Mouse (Mus musculus): ENCODE data around the gene Racgap1. TPM values are rescaled to one million over a fixed set of nuclear protein-coding genes. Genes with fewer than 3 reads are reported as not detected.

The Racgap1 gene
- total and polyA plus RNA-seq, 3 experiments: 1.5 to 1.9 (median 1.6) TPM

DNA sequence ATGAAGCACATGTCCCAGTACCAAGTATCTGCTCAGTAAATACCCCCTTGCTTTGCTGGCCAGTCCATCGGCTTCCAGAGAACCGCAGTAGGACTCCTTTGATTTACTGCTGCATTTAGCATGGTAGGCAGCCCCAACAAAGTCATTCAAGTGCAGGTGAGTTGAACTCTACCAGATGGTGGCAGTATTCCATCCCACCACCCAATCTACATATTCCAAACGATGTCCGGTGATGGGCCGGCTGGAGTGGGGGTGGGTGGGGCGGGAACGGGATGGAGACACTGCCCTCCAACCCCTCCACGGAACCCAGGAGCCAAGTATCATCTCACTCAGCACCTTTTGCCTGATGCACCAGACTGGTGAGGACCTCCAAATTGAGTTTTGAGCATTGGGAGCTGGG is 1.8 kb upstream of the Racgap1 start:
- intact Hi-C loops (cut with DNase I): no loop called here
- Histone ChIP-seq H3K36me3 (ENCODE audit: control insufficient read depth, insufficient read depth, low read length) (no peaks in the 10 kb centered on the region), H3K9ac (ENCODE audit: low read depth, low read length) (no peak overlapping the region), H3K4me1 (ENCODE audit: control insufficient read depth, insufficient read depth, low read length) (no peaks in the 10 kb centered on the region; the same call in 1 of the 2 replicates), H3K27me3 (ENCODE audit: control insufficient read depth, insufficient read depth, low read length) (no peaks in the 10 kb centered on the region; the same call in 1 of the 2 replicates), H3K4me3 (no peak overlapping the region), H3K79me2 (replicated peaks; ENCODE audit: control insufficient read depth, insufficient read depth, low read length) (no peaks in the 10 kb centered on the region), H3K27ac (no peak overlapping the region)
- WGBS: 21% methylated on average over 8 of the region's 8 CpGs
- no peak for DNase-seq
- TF ChIP-seq EP300 (IDR thresholded peaks at IDR 0.05; ENCODE audit: insufficient read depth, low read depth, low read length) (no peak), CTCF (IDR thresholded peaks at IDR 0.05) (peak; percentile 30)

DNA sequence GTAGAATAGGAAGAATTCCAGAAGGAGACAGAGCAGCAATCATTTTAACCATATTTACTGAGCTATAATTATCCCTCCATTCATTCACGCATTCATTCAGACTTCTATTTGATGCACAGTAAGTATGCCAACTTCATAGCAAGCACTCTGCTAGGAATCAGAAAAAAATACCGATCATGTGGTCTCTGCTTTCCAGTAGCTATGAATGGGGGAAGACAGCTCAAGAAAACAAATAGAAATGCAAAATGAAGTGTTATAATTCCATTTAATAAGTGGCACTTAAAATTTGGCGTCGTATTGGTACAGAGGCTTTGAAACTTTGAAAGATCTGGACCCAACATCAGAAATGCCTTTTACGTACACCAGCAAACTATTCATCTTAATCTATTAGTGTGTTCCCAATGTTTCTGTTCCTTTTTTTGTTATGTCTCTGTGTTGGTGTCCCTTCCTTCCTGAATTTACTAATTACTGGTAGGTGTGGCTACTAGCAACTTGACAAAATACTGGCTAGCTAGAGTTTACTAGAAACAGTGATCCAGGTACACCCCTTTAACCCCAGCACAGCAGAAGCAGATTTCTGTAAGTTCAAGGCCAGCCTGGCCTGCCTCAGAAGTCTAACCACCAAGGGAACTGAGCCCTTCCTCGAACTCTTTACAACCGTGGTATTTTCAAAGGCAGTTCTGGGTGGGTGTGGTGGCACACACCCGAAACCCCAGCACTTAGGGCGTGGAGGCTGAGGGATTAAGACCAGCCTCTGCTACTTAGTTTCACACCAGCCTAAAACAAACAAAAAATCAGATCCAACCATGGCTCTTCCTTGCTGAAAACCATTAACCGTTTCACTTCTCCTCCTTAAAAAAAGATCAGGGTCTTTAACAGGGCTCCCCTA is 772 bp upstream of the Racgap1 start:
- Histone ChIP-seq H3K79me2 (replicated peaks; ENCODE audit: control insufficient read depth, insufficient read depth, low read length) (peaks cover 2% of the 10 kb centered on the region; the same call in 1 of the 2 replicates), H3K4me3 (peak overlapping the region; percentile 55), H3K9ac (ENCODE audit: low read depth, low read length) (no peak overlapping the region), H3K27ac (no peak overlapping the region), H3K4me1 (ENCODE audit: control insufficient read depth, insufficient read depth, low read length) (no peaks in the 10 kb centered on the region; the same call in 1 of the 2 replicates), H3K27me3 (ENCODE audit: control insufficient read depth, insufficient read depth, low read length) (no peaks in the 10 kb centered on the region; the same call in 1 of the 2 replicates), H3K36me3 (ENCODE audit: control insufficient read depth, insufficient read depth, low read length) (no peaks in the 10 kb centered on the region)
- intact Hi-C loops (cut with DNase I): no loop called here
- TF ChIP-seq CTCF (IDR thresholded peaks at IDR 0.05) (no peak), POLR2A (IDR thresholded peaks at IDR 0.05; ENCODE audit: insufficient read depth, low read depth, low read length) (no peak), EP300 (IDR thresholded peaks at IDR 0.05; ENCODE audit: insufficient read depth, low read depth, low read length) (no peak)
- DNase-seq: no peak
- 74% methylated on average over 10 of the region's 10 CpGs for WGBS

DNA sequence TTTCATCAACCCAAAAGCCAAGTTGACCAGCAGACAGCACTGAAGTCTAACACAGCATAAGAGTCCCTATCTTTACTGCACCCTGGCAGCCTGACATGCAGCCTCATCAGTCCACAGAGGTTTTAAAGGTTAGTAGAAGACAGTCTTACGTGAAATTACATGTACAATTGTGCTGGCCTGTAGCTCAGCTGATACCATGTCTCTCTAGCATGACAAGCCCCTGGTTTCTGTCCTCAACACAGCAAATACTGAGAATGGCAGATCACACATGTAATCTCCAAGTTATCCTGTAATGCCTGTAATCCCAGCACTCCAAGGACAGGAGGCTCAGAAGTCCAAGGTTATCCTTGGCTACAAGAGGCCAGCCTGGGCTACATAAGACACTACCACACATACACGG is 1.2 kb downstream of the Racgap1 start:
- Histone ChIP-seq H3K36me3 (ENCODE audit: control insufficient read depth, insufficient read depth, low read length) (no peaks in the 10 kb centered on the region), H3K27me3 (ENCODE audit: control insufficient read depth, insufficient read depth, low read length) (no peaks in the 10 kb centered on the region; the same call in 1 of the 2 replicates), H3K79me2 (replicated peaks; ENCODE audit: control insufficient read depth, insufficient read depth, low read length) (peaks cover 3% of the 10 kb centered on the region; the same call in 1 of the 2 replicates), H3K9ac (ENCODE audit: low read depth, low read length) (no peak overlapping the region), H3K27ac (no peak overlapping the region), H3K4me1 (ENCODE audit: control insufficient read depth, insufficient read depth, low read length) (no peaks in the 10 kb centered on the region; the same call in 1 of the 2 replicates), H3K4me3 (no peak overlapping the region)
- 39% methylated on average over 2 of the region's 2 CpGs for WGBS
- TF ChIP-seq CTCF (IDR thresholded peaks at IDR 0.05) (no peak), EP300 (IDR thresholded peaks at IDR 0.05; ENCODE audit: insufficient read depth, low read depth, low read length) (no peak), POLR2A (IDR thresholded peaks at IDR 0.05; ENCODE audit: insufficient read depth, low read depth, low read length) (no peak)
- intact Hi-C loops (cut with DNase I): no loop called here
- DNase-seq: no peak

DNA sequence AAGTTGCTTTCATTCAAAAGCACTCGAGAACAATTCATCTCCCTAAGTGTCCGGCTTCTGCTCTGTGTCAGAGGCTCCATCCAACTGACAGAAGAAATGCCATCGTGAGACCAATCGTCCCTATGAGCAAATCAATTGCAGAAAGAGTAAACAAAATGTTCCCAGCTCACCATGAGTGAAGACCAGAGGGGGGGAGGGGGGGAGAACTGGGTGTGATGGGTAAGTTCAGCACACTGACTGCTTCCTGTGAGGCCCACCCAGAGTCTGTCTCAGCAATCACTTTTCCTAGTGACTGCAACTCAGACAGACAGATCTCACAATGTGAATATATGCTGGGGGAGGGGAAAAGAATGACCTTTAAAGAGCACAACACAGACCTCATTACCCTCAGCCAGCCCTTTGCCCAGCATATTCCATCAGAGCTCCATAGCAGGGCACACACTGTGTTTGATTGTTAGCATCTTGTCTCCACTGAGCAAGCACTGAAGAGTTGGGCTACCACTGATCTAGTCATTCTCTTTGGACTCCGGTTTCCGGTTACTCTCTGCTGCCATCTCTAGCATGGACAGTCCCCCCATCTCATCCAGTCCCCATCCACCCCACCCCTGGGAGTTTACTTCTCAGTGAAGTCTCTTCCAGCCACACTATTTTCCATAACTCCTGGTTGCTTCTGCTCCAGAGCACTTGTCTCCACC is 2.2 kb downstream of the Racgap1 start:
- H3K4me3 ChIP-seq: no peak overlapping the region
- no peaks in the 10 kb centered on the region; the same call in 1 of the 2 replicates for H3K27me3 ChIP-seq (ENCODE audit: control insufficient read depth, insufficient read depth, low read length)
- no peak for DNase-seq
- intact Hi-C loops (cut with DNase I): no loop called here
- H3K79me2 ChIP-seq (replicated peaks; ENCODE audit: control insufficient read depth, insufficient read depth, low read length): peaks cover 3% of the 10 kb centered on the region; the same call in 1 of the 2 replicates
- H3K9ac ChIP-seq (ENCODE audit: low read depth, low read length): no peak overlapping the region
- 31% methylated on average over 6 of the region's 6 CpGs for WGBS
- no peak overlapping the region for H3K27ac ChIP-seq
- TF ChIP-seq EP300 (IDR thresholded peaks at IDR 0.05; ENCODE audit: insufficient read depth, low read depth, low read length): no peak
- no peak for TF ChIP-seq CTCF (IDR thresholded peaks at IDR 0.05)
- no peak for TF ChIP-seq POLR2A (IDR thresholded peaks at IDR 0.05; ENCODE audit: insufficient read depth, low read depth, low read length)
- H3K4me1 ChIP-seq (ENCODE audit: control insufficient read depth, insufficient read depth, low read length): no peaks in the 10 kb centered on the region; the same call in 1 of the 2 replicates
- no peaks in the 10 kb centered on the region for H3K36me3 ChIP-seq (ENCODE audit: control insufficient read depth, insufficient read depth, low read length)

DNA sequence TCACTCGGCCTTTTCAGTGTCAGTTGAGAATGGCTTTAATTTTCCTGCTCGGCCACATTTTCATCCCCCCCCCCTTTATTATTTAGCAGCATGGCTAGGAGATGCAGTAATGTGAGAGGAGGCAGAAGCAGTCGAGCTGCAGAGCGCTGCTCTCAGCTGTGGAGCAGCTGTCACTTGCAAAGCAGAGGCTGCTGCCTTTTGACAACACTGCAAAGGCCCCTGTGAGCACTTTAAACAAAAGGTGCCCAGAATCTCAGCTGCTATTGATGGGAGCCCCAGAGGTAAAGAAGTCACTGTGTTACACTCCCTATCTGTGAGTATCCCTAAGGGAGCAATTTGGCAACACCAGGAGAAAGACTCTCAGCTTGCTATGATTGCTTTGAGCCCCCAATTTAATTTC is 3.1 kb downstream of the Racgap1 start:
- no peak for DNase-seq
- Histone ChIP-seq H3K36me3 (ENCODE audit: control insufficient read depth, insufficient read depth, low read length) (no peaks in the 10 kb centered on the region), H3K27me3 (ENCODE audit: control insufficient read depth, insufficient read depth, low read length) (no peaks in the 10 kb centered on the region), H3K9ac (ENCODE audit: low read depth, low read length) (no peak overlapping the region), H3K4me1 (ENCODE audit: control insufficient read depth, insufficient read depth, low read length) (no peaks in the 10 kb centered on the region; the same call in 1 of the 2 replicates), H3K4me3 (no peak overlapping the region), H3K79me2 (replicated peaks; ENCODE audit: control insufficient read depth, insufficient read depth, low read length) (peaks cover 3% of the 10 kb centered on the region; the same call in 1 of the 2 replicates), H3K27ac (no peak overlapping the region)
- WGBS: 41% methylated on average over 4 of the region's 4 CpGs
- TF ChIP-seq EP300 (IDR thresholded peaks at IDR 0.05; ENCODE audit: insufficient read depth, low read depth, low read length) (no peak), CTCF (IDR thresholded peaks at IDR 0.05) (no peak), POLR2A (IDR thresholded peaks at IDR 0.05; ENCODE audit: insufficient read depth, low read depth, low read length) (no peak)
- intact Hi-C loops (cut with DNase I): no loop called here

Data from heart, adult 2 months (tissue).